8 mouse cellular contexts compared by ENCODE assay signal in genomic region chr13:23412630-23413521, GRCm38 (mm10). TPM values are rescaled to one million over a fixed set of nuclear protein-coding genes. Genes with fewer than 3 reads are reported as not detected.
DNase-seq lines count a peak whose midpoint lies in the region; ATAC-seq and TF ChIP-seq lines count a peak whose summit lies in the region.

No protein-coding gene starts in this region.

- no peak overlapping the region for H3K4me3 ChIP-seq in thymus, adult 2 months (ENCODE audit: control insufficient read depth, insufficient read depth, low read length)
- peak overlapping the region; percentile 46 for H3K4me3 ChIP-seq in midbrain, postnatal 0 days (ENCODE audit: low read depth, low read length)

- H3K36me3 ChIP-seq in thymus, adult 2 months (ENCODE audit: control insufficient read depth, insufficient read depth, low read length) = no peaks in the 10 kb centered on the region
- H3K36me3 ChIP-seq in midbrain, postnatal 0 days (ENCODE audit: insufficient read depth, low read length) = peaks cover 6% of the 10 kb centered on the region; the same call in 1 of the 2 replicates

- peak overlapping the region; percentile 57 for H3K9ac ChIP-seq in midbrain, postnatal 0 days (replicated peaks; ENCODE audit: low read length, poor library complexity, severe bottlenecking)

- peak; percentile 78 for ATAC-seq in frontal cortex, adult (ENCODE audit: low TSS enrichment)
- peak; percentile 89 for ATAC-seq in midbrain, postnatal 0 days (ENCODE audit: low FRiP score)

- DNase-seq in thymus, postnatal 0 days (ENCODE audit: low spot score) = peak; percentile 51
- no peak for DNase-seq in thymus, adult 2 months
- peak; percentile 65 for DNase-seq in cerebellum, adult 18-20 months
- DNase-seq in left cerebral cortex, adult 8-10 months (ENCODE audit: low spot score in 2 of 2) = peak; percentile 58 to 63
- peak; percentile 85 for DNase-seq in midbrain, postnatal 0 days (ENCODE audit: low spot score)
- no peak for DNase-seq in urinary bladder, adult 18-20 months (ENCODE audit: low spot score in 2 of 2)
- DNase-seq in ovary, postnatal 36 days (ENCODE audit: low spot score) = no peak

- WGBS in thymus, adult 2 months = 19% methylated on average over 28 of the region's 28 CpGs
- whole genome bisulfite sequencing in midbrain, postnatal 0 days = 3% methylated on average over 28 of the region's 28 CpGs

- TF ChIP-seq CTCF in thymus, adult 2 months (IDR thresholded peaks at IDR 0.05; ENCODE audit: borderline replicate concordance, control insufficient read depth, extremely low read depth, insufficient read depth, low read length, poor library complexity) = no peak
- TF ChIP-seq CTCF in midbrain, postnatal 0 days (IDR thresholded peaks at IDR 0.05) = no peak

- H3K4me1 ChIP-seq in thymus, adult 2 months (replicated peaks; ENCODE audit: control insufficient read depth, insufficient read depth, low read length) = no peaks in the 10 kb centered on the region; the same call in 1 of the 2 replicates
- H3K4me1 ChIP-seq in midbrain, postnatal 0 days (ENCODE audit: insufficient read depth, low read length) = no peaks in the 10 kb centered on the region

- no peak for TF ChIP-seq POLR2A in thymus, adult 2 months (IDR thresholded peaks at IDR 0.05; ENCODE audit: control insufficient read depth, extremely low read depth, insufficient read depth, low read length, poor library complexity)

- H3K4me2 ChIP-seq in midbrain, postnatal 0 days (ENCODE audit: low read depth, low read length, poor library complexity, severe bottlenecking) = peak overlapping the region; percentile 54

- no peak overlapping the region for H3K27ac ChIP-seq in thymus, adult 2 months (ENCODE audit: control insufficient read depth, insufficient read depth, low read length)
- H3K27ac ChIP-seq in midbrain, postnatal 0 days (ENCODE audit: low read depth, low read length) = no peak overlapping the region

- no peaks in the 10 kb centered on the region; the same call in 1 of the 2 replicates for H3K27me3 ChIP-seq in thymus, adult 2 months (ENCODE audit: control insufficient read depth, insufficient read depth, low read length)
- H3K27me3 ChIP-seq in midbrain, postnatal 0 days (ENCODE audit: insufficient read depth, low read length) = 0 out of 2 replicates have a peak, but pooled peaks cover under 1% of the 10 kb centered on the region

- no peaks in the 10 kb centered on the region for H3K9me3 ChIP-seq in midbrain, postnatal 0 days (ENCODE audit: low read length)

RNA-seq across cellular contexts. Expression of gene Abt1, which starts 10.8 kb away (rescaled TPM):
- polyA plus RNA-seq in thymus, postnatal 0 days (2015; fragmentation: Nextera tagmentation; extraction: Ambion mirVana) = 13.8 and 15.1 TPM in 2 replicates
- polyA plus RNA-seq in thymus, adult 2 months (2012; rRNA removed) = 4.2 and 4.5 TPM in 2 replicates
- 1 to 10 TPM; 8.1 to 9.3 (median 8.6) TPM for total RNA-seq in left cerebral cortex, adult 8-10 months (2022)
- total RNA-seq in midbrain, postnatal 0 days (2014; rRNA removed) = 4.9 and 7.3 TPM in 2 replicates
- polyA plus RNA-seq in midbrain, postnatal 0 days (2015; fragmentation: Nextera tagmentation; extraction: Ambion mirVana) = 5.2 and 6.0 TPM in 2 replicates

RNA-seq across cellular contexts. Expression of gene Zfp322a, which starts 43.9 kb away (rescaled TPM):
- 33.0 and 34.5 TPM in 2 replicates for polyA plus RNA-seq in thymus, postnatal 0 days (2015; fragmentation: Nextera tagmentation; extraction: Ambion mirVana)
- 2.4 and 3.7 TPM in 2 replicates for polyA plus RNA-seq in thymus, adult 2 months (2012; rRNA removed)
- 10 to 100 TPM; 24.9 to 29.0 (median 26.7) TPM for total RNA-seq in left cerebral cortex, adult 8-10 months (2022)
- total RNA-seq in midbrain, postnatal 0 days (2014; rRNA removed) = 19.7 and 32.5 TPM in 2 replicates
- 31.1 and 31.5 TPM in 2 replicates for polyA plus RNA-seq in midbrain, postnatal 0 days (2015; fragmentation: Nextera tagmentation; extraction: Ambion mirVana)

RNA-seq across cellular contexts. Expression of gene Btn1a1, which starts 52.8 kb away (rescaled TPM):
- 0.17 and 0.27 TPM in 2 replicates for polyA plus RNA-seq in thymus, postnatal 0 days (2015; fragmentation: Nextera tagmentation; extraction: Ambion mirVana)
- 0.05 and 0.15 TPM in 2 replicates for polyA plus RNA-seq in thymus, adult 2 months (2012; rRNA removed)
- total RNA-seq in left cerebral cortex, adult 8-10 months (2022) = under 1 TPM in 2 of 4 experiments, not detected in 2; 0.09 to 0.13 TPM
- total RNA-seq in midbrain, postnatal 0 days (2014; rRNA removed) = 0.05 TPM in 1 of 2 replicates, not detected in the other
- polyA plus RNA-seq in midbrain, postnatal 0 days (2015; fragmentation: Nextera tagmentation; extraction: Ambion mirVana) = 0.04 and 0.07 TPM in 2 replicates

Comparison
In these comparisons a context has a peak if more than half of its experiments do, and no peak if none do; other contexts are left out.
1. DNase-seq: peak in thymus, postnatal 0 days (single experiment), cerebellum, adult 18-20 months (2 of 2), left cerebral cortex, adult 8-10 months (2 of 2) and midbrain, postnatal 0 days (single experiment); none in thymus, adult 2 months (single experiment), urinary bladder, adult 18-20 months (0 of 2) and ovary, postnatal 36 days (single experiment).